Mouse (Mus musculus): Measurements from ENCODE around the gene Adcy2.

- TF ChIP-seq ZC3H11A (IDR thresholded peaks at IDR 0.05; ENCODE audit: borderline replicate concordance, low read depth, low read length) (no peak), ZNF384 (IDR thresholded peaks at IDR 0.05; ENCODE audit: low read depth, low read length) (no peak)
These were observed 396.3 kb downstream of the Adcy2 start for GRCm38 (mm10) chr13:68603085-68603484.

Measured in ES-E14 (cell line).